Mouse (Mus musculus) urinary bladder, postnatal 25 days (tissue): ENCODE results near the gene Acbd3.

Experiments
- DNase-seq: peaks from one replicate; pipeline ENCODE4 v3.0.0; 2022; ENCODE audit warnings: low spot score

The Acbd3 gene

GRCm38 (mm10) chr1:180783580-180783928 lies 57.7 kb downstream of the Acbd3 start:
- no peak for DNase-seq

GRCm38 (mm10) chr1:180791821-180792480 lies 66.1 kb downstream of the Acbd3 start:
- no peak for DNase-seq

GRCm38 (mm10) chr1:180792814-180793213 lies 67.0 kb downstream of the Acbd3 start:
- DNase-seq, result no peak

- DNase-seq, result no peak
Measured at GRCm38 (mm10) chr1:180793445-180794117, 67.7 kb downstream of the Acbd3 start.

GRCm38 (mm10) chr1:180794170-180794569 lies 68.3 kb downstream of the Acbd3 start:
- no peak for DNase-seq

GRCm38 (mm10) chr1:180798660-180799059 lies 72.8 kb downstream of the Acbd3 start:
- no peak for DNase-seq

GRCm38 (mm10) chr1:180799253-180799652 lies 73.4 kb downstream of the Acbd3 start:
- DNase-seq, result no peak

- no peak for DNase-seq
Measured at GRCm38 (mm10) chr1:180800022-180800421, 74.2 kb downstream of the Acbd3 start.

- DNase-seq, result no peak
Measured at GRCm38 (mm10) chr1:180800814-180801213, 75.0 kb downstream of the Acbd3 start.

- no peak for DNase-seq
Measured at GRCm38 (mm10) chr1:180801466-180801994, 75.7 kb downstream of the Acbd3 start.
